Mouse (Mus musculus) liver, adult 2 months (tissue): Measurements from ENCODE around the gene Fgd1. TPM values are rescaled to one million over a fixed set of nuclear protein-coding genes. Genes with fewer than 3 reads are reported as not detected.

Experiments used
- DNase-seq: peaks from one replicate; pipeline ENCODE4 v3.0.0-alpha.2; 2011; ENCODE audit warnings: low read depth, low spot score; ENCODE audit errors: extremely low read depth
- H3K27ac ChIP-seq: fragments of 200-500 bp; replicated peaks from 2 replicates; pipeline ENCODE4 v1.5.1; 2012; ENCODE audit warnings: low read depth, mild to moderate bottlenecking, control low read depth, inconsistent platforms, low read length; ENCODE audit not compliant: insufficient read depth
- H3K27me3 ChIP-seq: fragments of 200-500 bp; 2 replicates; pipeline ENCODE4 v1.6.1; 2012; ENCODE audit warnings: mild to moderate bottlenecking, moderate library complexity, low read length, inconsistent platforms; ENCODE audit not compliant: control insufficient read depth, insufficient read depth
- H3K36me3 ChIP-seq: fragments of 200-500 bp; 2 replicates; pipeline ENCODE4 v1.6.1; 2012; ENCODE audit warnings: low read length, inconsistent platforms; ENCODE audit not compliant: control insufficient read depth, insufficient read depth
- H3K4me1 ChIP-seq: fragments of 200-500 bp; 2 replicates; pipeline ENCODE4 v1.6.1; 2011; ENCODE audit warnings: low read length; ENCODE audit not compliant: control insufficient read depth, insufficient read depth
- H3K4me3 ChIP-seq: fragments of 200-500 bp; 2 replicates; pipeline ENCODE4 v1.5.1; 2011; ENCODE audit warnings: low read depth, mild to moderate bottlenecking, control low read depth, low read length, moderate library complexity; ENCODE audit not compliant: insufficient read depth
- H3K79me2 ChIP-seq: fragments of 200-500 bp; 2 replicates; pipeline ENCODE4 v1.6.1; 2012; ENCODE audit warnings: inconsistent platforms, mild to moderate bottlenecking, low read length, moderate library complexity; ENCODE audit not compliant: control insufficient read depth, insufficient read depth
- H3K9ac ChIP-seq: fragments of 200-500 bp; 2 replicates; pipeline ENCODE4 v1.6.1; 2012; ENCODE audit warnings: low read depth, mild to moderate bottlenecking, control low read depth, inconsistent platforms, low read length
- CTCF ChIP-seq: fragments of 200-500 bp; IDR thresholded peaks from 2 replicates; pipeline ENCODE4 v1.5.1; 2011; ENCODE audit warnings: low read depth, low read length, control low read depth
- POLR2A ChIP-seq: fragments of 200-500 bp; IDR thresholded peaks from 2 replicates; pipeline ENCODE4 v1.6.1; 2011; ENCODE audit warnings: low read length, control low read depth; ENCODE audit not compliant: insufficient read depth; ENCODE audit errors: extremely low read depth
- WGBS: fragments of 180-500 bp; shearing (Covaris S2); methylation state at CpG from one replicate; pipeline ENCODE4 v1.1.7; 2018; 5-methylcytosine and 5-hydroxymethylcytosine counted together
- polyA plus RNA-seq: library from polyadenylated mRNA; depleted of rRNA; stranded (reverse); fragments of >200 nt; gene quantifications from 2 replicates; pipeline ENCODE4 v1.2.3, GENCODE M21; 2012
- total RNA-seq: library from RNA; depleted of rRNA; stranded (reverse); fragments of >200 nt; gene quantifications from 2 replicates; pipeline ENCODE4 v1.2.3, GENCODE M21; 2014

Fgd1 gene
- total and polyA plus RNA-seq, 2 experiments = 0.83 to 2.4 TPM

- Histone ChIP-seq H3K9ac (no peak overlapping the region), H3K4me3 (no peak overlapping the region), H3K27ac (no peak overlapping the region), H3K27me3 (no peaks in the 10 kb centered on the region), H3K36me3 (no peaks in the 10 kb centered on the region), H3K79me2 (no peaks in the 10 kb centered on the region), H3K4me1 (no peaks in the 10 kb centered on the region)
- DNase-seq = no peak
- whole genome bisulfite sequencing = 76% methylated on average over 3 of the region's 3 CpGs
- TF ChIP-seq CTCF (no peak), POLR2A (no peak)
Measured at GRCm38 (mm10) chrX:151031400-151031799, 14.6 kb upstream of the Fgd1 start.

DNA sequence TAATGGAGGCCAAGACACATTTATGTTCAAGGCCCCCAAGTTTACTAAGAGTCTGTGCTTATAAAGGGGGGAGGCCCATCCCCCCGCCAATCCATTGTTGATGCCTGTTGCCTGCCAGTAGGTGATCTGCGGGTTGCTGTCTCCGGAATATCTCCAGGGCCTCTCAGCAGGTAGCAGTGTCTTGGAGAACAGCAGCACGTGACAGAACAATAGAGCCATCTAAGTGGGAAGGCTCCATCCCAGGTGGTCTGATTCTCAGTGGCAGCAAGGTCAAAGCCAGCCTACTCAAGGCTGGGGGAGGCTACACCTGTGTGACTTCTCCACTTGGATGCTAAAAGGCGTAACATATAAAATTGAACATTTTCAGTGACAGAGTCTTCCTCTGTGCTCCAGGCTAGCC lies 4.7 kb upstream of the Fgd1 start:
- Histone ChIP-seq H3K9ac (no peak overlapping the region), H3K27ac (no peak overlapping the region), H3K4me1 (no peaks in the 10 kb centered on the region), H3K27me3 (no peaks in the 10 kb centered on the region), H3K4me3 (no peak overlapping the region), H3K36me3 (no peaks in the 10 kb centered on the region), H3K79me2 (no peaks in the 10 kb centered on the region)
- WGBS = 96% methylated on average over 5 of the region's 5 CpGs
- DNase-seq = no peak
- TF ChIP-seq POLR2A (no peak), CTCF (no peak)

DNA sequence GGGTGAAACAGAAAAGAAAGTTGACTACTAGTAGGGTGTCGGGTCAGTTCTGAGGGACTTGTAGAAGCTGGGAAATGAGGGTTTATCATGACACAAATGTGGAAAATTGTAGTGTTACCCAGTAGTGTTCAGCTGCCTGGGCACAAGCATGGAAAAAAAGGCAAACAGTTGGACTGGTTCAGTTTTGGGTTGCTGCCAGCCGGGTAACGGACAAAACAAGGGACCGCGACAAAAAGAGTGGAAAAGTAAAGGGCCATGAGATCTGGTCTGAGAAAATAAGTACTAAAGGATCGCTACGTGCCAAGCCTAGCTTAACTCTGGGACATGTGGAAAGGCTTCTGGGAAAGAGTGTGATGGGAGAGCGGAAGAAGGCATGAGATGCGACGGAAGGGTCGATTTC lies 371 bp downstream of the Fgd1 start:
- Histone ChIP-seq H3K4me3 (no peak overlapping the region; the same call in 1 of the 2 replicates), H3K36me3 (no peaks in the 10 kb centered on the region), H3K4me1 (0 out of 2 replicates have a peak, but pooled peaks cover 4% of the 10 kb centered on the region), H3K79me2 (no peaks in the 10 kb centered on the region; the same call in 1 of the 2 replicates), H3K9ac (no peak overlapping the region), H3K27me3 (no peaks in the 10 kb centered on the region), H3K27ac (no peak overlapping the region; the same call in 1 of the 2 replicates)
- 23% methylated on average over 11 of the region's 11 CpGs for WGBS
- TF ChIP-seq CTCF (no peak), POLR2A (no peak)
- peak; percentile 0 for DNase-seq

GRCm38 (mm10) chrX:151046777-151047430 lies 954 bp downstream of the Fgd1 start:
- Histone ChIP-seq H3K4me1 (0 out of 2 replicates have a peak, but pooled peaks cover 4% of the 10 kb centered on the region), H3K79me2 (no peaks in the 10 kb centered on the region; the same call in 1 of the 2 replicates), H3K4me3 (peak overlapping the region; percentile 82), H3K36me3 (no peaks in the 10 kb centered on the region), H3K27ac (no peak overlapping the region), H3K9ac (peak overlapping the region; percentile 89), H3K27me3 (no peaks in the 10 kb centered on the region)
- 1% methylated on average over 39 of the region's 62 CpGs for WGBS
- DNase-seq = peak; percentile 48
- TF ChIP-seq CTCF (no peak), POLR2A (no peak)

DNA sequence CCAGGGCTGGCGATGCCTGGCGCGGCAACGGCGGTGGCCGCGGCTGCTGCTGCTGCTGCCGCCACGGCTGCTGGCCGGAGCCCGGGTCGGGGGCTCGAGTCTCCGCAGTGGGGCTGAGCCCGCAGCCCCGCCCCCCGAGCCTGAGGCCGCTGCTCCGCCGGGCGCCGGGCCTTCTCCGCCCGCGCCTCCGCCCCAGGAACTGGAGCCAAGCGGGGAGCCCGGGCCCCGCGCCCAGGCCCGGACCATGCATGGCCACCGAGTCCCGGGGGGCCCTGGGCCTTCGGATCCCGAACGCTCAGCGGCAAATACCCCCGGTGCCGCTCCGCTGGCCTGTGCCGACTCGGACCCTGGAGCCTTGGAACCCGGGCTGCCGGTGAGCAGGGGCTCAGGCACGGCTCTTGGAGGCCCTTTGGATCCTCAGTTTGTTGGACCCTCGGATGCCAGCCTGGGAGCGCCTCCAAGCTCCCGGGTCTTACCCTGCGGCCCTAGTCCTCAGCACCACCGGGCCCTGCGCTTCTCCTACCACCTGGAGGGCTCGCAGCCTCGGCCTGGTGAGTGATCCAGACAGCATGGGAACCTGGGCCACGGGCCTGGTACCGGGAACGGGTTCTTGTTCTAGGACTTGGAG lies 1.6 kb downstream of the Fgd1 start:
- 1% methylated on average over 20 of the region's 56 CpGs for WGBS

More for the DNA sequence above, 1.6 kb downstream of the Fgd1 start:
- H3K36me3 ChIP-seq = no peaks in the 10 kb centered on the region
- no peaks in the 10 kb centered on the region for H3K27me3 ChIP-seq
- 0 out of 2 replicates have a peak, but pooled peaks cover 4% of the 10 kb centered on the region for H3K4me1 ChIP-seq
- H3K27ac ChIP-seq = 0 out of 2 replicates have a peak overlapping the region, but pooled peaks have one; percentile 12
- peak overlapping the region; percentile 82 for H3K4me3 ChIP-seq
- H3K79me2 ChIP-seq = no peaks in the 10 kb centered on the region; the same call in 1 of the 2 replicates
- TF ChIP-seq POLR2A (no peak), CTCF (no peak)
- peak overlapping the region; percentile 89 for H3K9ac ChIP-seq
- DNase-seq = no peak
